Mouse (Mus musculus) kidney, adult 18-20 months (tissue): Measurements from ENCODE around the gene Rxrb.
A peak's percentile ranks its signal among the peaks of the same experiment; 100 is the strongest.
"Not testable (repeated sequence)": the region's sequence is repeated elsewhere in the genome, so short reads cannot be mapped to it uniquely, and the experiment has no call there.

ENCODE experiments used
- DNase-seq: peaks from one replicate; pipeline ENCODE4 v3.0.0; 2021

The Rxrb gene

GRCm38 (mm10) chr17:34031465-34032173 lies at the start of gene Rxrb, which contains the start of gene Slc39a7:
Rxrb (plus strand) TSS chr17:34031812.
Slc39a7 (minus strand) TSS chr17:34031682.
- peak; percentile 98 for DNase-seq

GRCm38 (mm10) chr17:33982136-33982535 lies 49.5 kb upstream of the Rxrb start:
- peak; percentile 80 for DNase-seq

DNA sequence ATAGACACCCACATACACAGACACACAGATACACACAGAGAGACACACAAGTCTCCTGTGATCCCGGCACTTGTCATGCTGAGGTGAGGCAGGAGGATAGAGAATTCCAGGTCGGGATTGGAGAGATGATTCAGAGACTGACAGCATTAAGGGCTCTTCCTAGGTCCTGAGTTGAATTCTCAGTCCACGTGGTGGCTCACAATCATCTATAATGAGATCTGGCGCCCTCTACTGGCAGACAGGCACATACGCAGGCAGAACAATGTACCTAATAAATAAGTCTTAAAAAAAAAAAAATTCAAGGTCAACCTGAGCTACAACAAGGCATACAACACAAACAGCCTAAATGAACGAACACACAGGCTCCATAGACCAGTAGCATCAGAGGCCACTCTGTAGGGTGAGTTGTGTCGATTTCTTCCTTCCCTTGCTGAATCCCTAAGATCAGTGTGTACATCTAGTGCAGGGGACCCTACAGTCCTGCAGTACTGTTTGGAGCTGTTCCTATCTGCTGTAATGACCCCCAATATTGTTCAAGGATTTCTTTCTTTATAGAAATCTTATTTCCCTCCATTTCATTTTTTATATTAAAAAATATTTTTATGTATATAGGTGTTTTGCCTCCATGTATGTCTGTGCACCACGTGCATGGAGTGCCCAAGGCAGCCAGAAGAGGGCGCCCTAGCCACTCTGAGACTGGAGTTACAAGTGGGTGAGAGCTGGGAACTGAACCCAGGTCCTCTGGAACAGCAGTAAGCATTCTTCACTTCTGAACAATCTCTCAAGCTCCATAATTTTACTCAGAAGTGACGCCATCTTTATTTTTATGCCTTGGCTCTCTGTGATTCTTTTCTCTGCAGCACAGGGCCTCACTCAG lies 39.6 kb upstream of the Rxrb start:
- peak; percentile 60 for DNase-seq

- no peak for DNase-seq
Measured at GRCm38 (mm10) chr17:33994959-33995358, 36.7 kb upstream of the Rxrb start.

DNA sequence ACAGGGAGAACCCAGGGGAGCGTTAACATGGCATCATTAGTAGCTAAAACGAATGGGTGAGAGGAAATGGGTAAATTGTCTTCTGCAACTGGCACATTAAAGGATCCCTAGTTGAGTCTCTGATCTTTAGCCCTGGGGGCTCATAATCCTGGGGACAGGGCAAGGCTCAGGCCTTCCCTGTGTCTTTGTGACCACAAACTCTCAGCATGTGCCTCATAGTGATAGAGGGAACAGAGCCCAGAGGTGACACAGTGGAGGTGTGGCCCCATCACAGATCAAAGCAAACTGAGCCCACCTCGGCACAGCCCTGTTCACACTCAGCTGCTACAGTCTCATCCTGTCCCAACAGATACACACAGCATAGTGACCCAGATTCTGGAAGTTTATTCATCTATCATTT lies 36.0 kb upstream of the Rxrb start:
- no peak for DNase-seq

DNA sequence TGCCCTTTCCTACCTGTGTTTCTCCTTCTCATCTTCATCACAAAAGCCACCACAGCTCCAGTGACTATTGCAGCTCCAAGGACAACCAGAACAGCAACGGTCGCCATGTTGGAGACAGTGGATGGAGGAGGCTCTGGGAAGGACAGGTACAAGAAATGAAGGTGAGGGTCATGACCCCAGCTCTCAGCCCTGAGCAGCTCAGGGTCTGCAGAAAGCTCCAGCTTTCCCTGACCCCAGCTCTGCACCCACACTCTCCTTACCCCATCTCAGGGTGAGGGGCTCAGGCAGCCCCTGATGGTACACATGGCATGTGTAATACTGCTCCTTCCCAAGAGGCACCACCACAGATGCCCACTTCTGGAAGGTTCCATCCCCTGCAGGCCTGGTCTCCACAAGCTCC lies 34.6 kb upstream of the Rxrb start:
- not testable (repeated sequence) for DNase-seq

- not testable (repeated sequence) for DNase-seq
Measured at GRCm38 (mm10) chr17:33998697-33999096, 32.9 kb upstream of the Rxrb start.

- peak; percentile 45 for DNase-seq
Measured at GRCm38 (mm10) chr17:33999341-34000149, 32.1 kb upstream of the Rxrb start.

DNA sequence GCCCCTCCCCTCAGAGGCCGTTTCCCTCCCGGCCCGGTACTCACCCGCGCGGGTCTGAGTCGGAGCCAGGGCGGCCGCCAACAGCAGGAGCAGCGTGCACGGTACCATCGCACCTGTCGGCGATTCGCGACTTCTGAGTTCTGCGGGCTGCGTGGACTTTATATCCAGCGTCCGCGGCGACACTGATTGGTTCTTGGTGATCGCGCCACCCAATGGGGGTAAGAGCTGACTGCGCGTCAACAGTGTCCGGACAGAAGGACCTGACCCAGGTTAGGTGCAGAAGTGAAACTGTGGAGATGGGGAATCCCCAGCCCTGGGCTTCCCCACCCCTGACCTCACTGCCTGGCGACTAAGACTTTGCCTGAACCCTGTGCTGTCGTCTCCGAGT lies 31.5 kb upstream of the Rxrb start, which contains the start of gene H2-K1:
TSS of gene H2-K1 (minus strand) at position 198 of the 388 bp plus-strand sequence.
- DNase-seq = peak; percentile 92

GRCm38 (mm10) chr17:34000796-34001195 lies 30.8 kb upstream of the Rxrb start:
- not testable (repeated sequence) for DNase-seq

DNA sequence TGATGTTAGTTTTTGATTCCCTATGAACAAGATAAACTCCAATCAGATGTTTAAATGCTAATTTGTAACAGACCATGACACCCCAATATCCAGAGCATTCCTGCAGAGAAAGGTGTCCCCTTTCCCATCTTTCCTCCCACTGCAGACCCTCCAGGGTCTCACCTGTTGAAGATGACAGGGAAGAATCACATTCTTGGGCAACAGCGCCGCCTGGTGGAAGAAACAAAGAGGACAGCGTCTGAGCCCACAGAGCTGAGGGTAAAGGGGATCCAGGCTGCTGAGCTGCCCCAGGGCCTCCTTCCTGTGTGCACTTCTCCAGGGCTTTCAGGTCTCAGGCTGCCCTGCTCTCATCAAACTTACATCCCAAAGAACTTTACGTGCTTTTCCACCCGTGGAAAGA lies 28.2 kb upstream of the Rxrb start:
- DNase-seq = peak; percentile 55

DNA sequence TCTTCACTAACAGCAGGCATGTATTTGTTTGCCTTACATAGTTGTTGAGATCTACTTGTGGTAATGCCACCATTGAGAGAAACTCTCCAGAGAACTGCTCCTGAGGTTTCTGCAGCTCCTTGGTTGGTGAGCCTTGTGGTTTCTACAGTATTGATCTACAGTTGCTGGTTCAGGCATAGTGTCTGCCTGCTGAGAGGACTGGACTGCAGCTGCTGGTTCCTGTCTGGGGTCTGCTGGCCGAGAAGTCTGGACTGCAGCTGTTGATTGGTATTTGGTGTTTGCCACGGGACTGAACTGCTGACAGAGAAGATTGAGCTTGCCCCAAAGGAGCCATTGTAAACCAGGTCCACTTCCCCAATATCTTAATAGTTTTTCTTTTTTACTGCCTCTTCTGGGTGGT lies 25.0 kb upstream of the Rxrb start:
- DNase-seq = no peak

DNA sequence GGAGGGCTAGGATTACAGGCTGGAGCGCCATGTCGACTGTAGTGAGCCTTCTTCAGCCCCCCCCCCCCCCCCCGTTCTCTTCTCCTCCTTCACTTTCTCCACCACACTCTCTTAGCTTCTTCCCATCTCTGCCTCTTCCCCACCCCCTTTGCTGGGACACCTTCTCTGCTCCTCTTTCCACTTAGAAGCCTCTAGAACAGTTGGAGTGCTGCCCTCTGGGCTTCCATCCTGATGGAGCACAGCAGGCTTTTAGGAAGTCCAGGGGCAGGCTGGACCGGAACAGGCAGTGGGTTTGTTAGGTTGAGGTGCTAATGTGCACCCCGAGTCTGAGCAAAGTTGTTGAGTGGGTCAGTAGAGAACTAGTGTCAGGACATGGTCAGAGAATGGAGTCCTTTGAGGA lies 21.5 kb upstream of the Rxrb start:
- no peak for DNase-seq

DNA sequence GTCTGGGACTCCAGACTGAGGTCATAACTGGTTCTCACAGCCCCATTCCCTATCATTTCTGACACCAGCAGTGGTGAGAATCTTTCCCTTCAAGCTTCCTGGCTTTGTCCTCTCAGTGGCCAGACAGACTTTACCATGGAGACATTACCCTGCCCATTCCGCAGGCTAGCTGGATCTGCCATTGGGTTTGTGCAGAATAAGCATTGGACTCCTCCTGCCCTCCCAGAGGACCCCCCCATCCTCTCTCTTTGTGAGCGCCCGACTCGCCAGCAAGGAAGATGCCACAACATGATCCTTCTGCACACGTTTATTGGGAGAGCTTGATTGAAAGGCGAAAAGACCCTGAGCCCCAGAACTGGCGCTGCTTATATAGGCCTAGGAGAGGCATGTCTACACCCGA lies 18.2 kb upstream of the Rxrb start:
- no peak for DNase-seq

DNA sequence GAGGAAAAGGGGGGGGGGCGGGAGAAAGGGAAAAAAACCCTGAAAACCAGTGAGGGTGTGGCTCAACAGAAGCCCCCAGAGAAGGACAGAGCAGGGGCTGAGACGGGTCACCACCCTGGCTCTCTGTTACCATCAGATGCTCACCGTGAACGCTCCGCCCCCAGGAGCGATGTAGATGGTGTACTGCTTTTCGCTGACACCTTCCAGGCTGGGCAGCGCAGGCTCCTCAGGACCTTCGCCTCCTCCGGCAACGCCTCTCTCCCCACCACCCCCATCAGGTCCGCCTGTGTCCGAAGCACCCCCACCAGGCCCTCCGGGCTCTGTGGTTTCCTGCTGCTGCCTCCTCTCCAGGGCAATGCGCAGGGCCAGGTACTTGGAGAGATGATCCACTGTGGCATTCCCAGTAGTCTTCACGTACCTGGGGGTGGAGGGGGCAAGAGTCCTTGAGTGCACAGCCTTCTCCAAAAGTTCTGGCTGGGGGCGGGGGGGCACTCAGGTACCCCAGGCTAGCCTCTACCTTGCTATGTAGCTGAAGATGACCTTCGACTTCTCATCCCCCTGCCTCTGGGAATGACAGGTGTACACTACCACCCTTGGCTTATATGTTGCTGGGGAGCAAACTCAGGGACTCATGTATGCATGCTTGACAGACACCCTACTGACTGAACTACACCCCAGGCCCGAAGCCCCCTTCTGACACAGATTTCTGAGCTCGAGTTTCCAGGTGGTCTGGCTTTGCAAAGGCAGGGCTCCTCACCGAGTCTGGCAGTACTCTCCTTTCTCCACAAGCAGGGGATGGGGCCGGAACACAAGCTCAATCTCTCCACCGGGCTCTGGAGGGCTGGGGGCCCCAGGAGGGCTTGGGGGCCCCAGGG lies 9.8 kb upstream of the Rxrb start:
- DNase-seq = no peak

GRCm38 (mm10) chr17:34022414-34022783 lies 9.2 kb upstream of the Rxrb start:
- no peak for DNase-seq

GRCm38 (mm10) chr17:34022987-34023386 lies 8.6 kb upstream of the Rxrb start:
- no peak for DNase-seq

- DNase-seq = no peak
Measured at GRCm38 (mm10) chr17:34023678-34024077, 7.9 kb upstream of the Rxrb start.

DNA sequence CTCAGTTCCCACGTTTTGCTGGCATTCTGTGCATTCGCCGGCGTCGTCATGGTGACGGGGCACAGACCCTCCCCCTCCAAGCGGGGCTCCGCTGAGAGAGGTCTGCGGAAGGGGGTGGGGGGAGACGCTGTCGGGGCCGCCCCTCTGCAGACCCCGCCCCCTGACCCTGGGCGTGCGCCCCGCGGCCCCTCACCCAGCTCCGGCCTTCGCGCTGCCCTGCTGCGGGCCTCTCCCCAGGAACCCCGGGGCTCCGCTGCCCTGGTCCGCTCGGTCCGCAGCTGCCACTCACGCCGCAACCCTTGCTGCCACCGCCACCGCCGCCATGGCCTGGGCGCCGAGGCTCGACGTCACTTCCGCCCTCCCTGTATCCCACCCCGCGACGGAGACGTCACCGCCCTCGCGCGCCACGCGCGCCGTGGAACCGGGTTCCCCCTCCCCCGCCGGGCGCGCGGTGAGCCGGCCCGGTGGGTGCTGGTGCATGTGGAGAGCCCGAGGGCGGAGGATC lies 7.2 kb upstream of the Rxrb start, which contains the start of gene Ring1:
TSS of gene Ring1 (minus strand) at position 364 of the 505 bp plus-strand sequence.
- peak; percentile 90 for DNase-seq

- no peak for DNase-seq
Measured at GRCm38 (mm10) chr17:34024861-34025755, 6.5 kb upstream of the Rxrb start.

DNA sequence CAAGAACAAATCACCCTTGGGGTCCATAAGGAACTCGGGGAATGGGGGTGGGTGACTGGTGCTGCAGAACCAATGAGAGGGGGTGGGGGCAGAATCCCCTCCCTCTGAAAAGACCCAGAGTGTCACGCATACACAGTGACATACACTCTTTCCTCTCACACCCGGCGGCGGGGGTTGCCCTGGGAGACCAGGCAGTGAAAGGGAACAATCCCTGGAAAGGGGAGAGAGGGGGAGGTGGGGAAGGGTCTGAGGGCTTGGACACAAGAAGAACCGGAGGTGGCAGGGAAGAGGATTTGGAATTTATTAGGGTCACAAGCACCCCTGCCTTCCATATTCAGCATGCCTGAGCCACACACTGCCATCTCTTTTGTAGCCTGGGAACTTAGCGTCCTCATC lies 5.9 kb upstream of the Rxrb start:
- no peak for DNase-seq
